Mouse (Mus musculus): ENCODE results near the gene Mamdc2.
A peak's percentile ranks its signal among the peaks of the same experiment; 100 is the strongest.

Gene Mamdc2

GRCm38 (mm10) chr19:23357253-23357652 is 91.0 kb downstream of the Mamdc2 start:
- peak in 1 of 2 experiments; percentile 34 for DNase-seq (ENCODE audit: low spot score in 2 of 2)

GRCm38 (mm10) chr19:23354738-23355137 is 93.5 kb downstream of the Mamdc2 start:
- DNase-seq (ENCODE audit: low spot score in 2 of 2): no peak

GRCm38 (mm10) chr19:23353881-23354401 is 94.3 kb downstream of the Mamdc2 start:
- DNase-seq (ENCODE audit: low spot score in 2 of 2): no peak

- no peak for DNase-seq (ENCODE audit: low spot score in 2 of 2)
Observed at GRCm38 (mm10) chr19:23353161-23353560, 95.1 kb downstream of the Mamdc2 start.

- no peak for DNase-seq (ENCODE audit: low spot score in 2 of 2)
Observed at GRCm38 (mm10) chr19:23351808-23352491, 96.3 kb downstream of the Mamdc2 start.

- DNase-seq (ENCODE audit: low spot score in 2 of 2): no peak
Observed at GRCm38 (mm10) chr19:23349930-23350329, 98.3 kb downstream of the Mamdc2 start.

- no peak for DNase-seq (ENCODE audit: low spot score in 2 of 2)
Observed at GRCm38 (mm10) chr19:23342782-23343181, 105.5 kb downstream of the Mamdc2 start.

- no peak for DNase-seq (ENCODE audit: low spot score in 2 of 2)
Observed at GRCm38 (mm10) chr19:23332883-23333282, 115.4 kb downstream of the Mamdc2 start.

GRCm38 (mm10) chr19:23330842-23331241 is 117.4 kb downstream of the Mamdc2 start:
- DNase-seq (ENCODE audit: low spot score in 2 of 2): no peak

- no peak for DNase-seq (ENCODE audit: low spot score in 2 of 2)
Observed at GRCm38 (mm10) chr19:23329346-23329745, 118.9 kb downstream of the Mamdc2 start.

GRCm38 (mm10) chr19:23327056-23327640 is 121.1 kb downstream of the Mamdc2 start:
- DNase-seq (ENCODE audit: low spot score in 2 of 2): no peak

- peak in 1 of 2 experiments; percentile 16 for DNase-seq (ENCODE audit: low spot score in 2 of 2)
Observed at GRCm38 (mm10) chr19:23323107-23323506, 125.1 kb downstream of the Mamdc2 start.

GRCm38 (mm10) chr19:23317989-23318358 is 130.3 kb downstream of the Mamdc2 start:
- no peak for DNase-seq (ENCODE audit: low spot score in 2 of 2)

GRCm38 (mm10) chr19:23317295-23317988 is 130.8 kb downstream of the Mamdc2 start:
- DNase-seq (ENCODE audit: low spot score in 2 of 2): no peak

- DNase-seq (ENCODE audit: low spot score in 2 of 2): no peak
Observed at GRCm38 (mm10) chr19:23316851-23317250, 131.4 kb downstream of the Mamdc2 start.

- no peak for DNase-seq (ENCODE audit: low spot score in 2 of 2)
Observed at GRCm38 (mm10) chr19:23309979-23310378, 138.3 kb downstream of the Mamdc2 start.

- DNase-seq (ENCODE audit: low spot score in 2 of 2): no peak
Observed at GRCm38 (mm10) chr19:23306671-23307070, 141.6 kb downstream of the Mamdc2 start.

- peak in 1 of 2 experiments; percentile 22 for DNase-seq (ENCODE audit: low spot score in 2 of 2)
Observed at GRCm38 (mm10) chr19:23299987-23300386, 148.3 kb downstream of the Mamdc2 start.

- no peak for DNase-seq (ENCODE audit: low spot score in 2 of 2)
Observed at GRCm38 (mm10) chr19:23298917-23299316, 149.3 kb downstream of the Mamdc2 start.

GRCm38 (mm10) chr19:23297191-23297590 is 151.1 kb downstream of the Mamdc2 start:
- peak in 1 of 2 experiments; percentile 26 for DNase-seq (ENCODE audit: low spot score in 2 of 2)

GRCm38 (mm10) chr19:23289251-23289650 is 159.0 kb downstream of the Mamdc2 start:
- no peak for DNase-seq (ENCODE audit: low spot score in 2 of 2)

- no peak for DNase-seq (ENCODE audit: low spot score in 2 of 2)
Observed at GRCm38 (mm10) chr19:23281911-23282660, 166.2 kb downstream of the Mamdc2 start.
